ENCODE assay signal across 8 mouse cellular contexts in genomic region chr1:71102344-71103173, GRCm38 (mm10). TPM values are rescaled to one million over a fixed set of nuclear protein-coding genes. Genes with fewer than 3 reads are reported as not detected.
DNase-seq lines count a peak whose midpoint lies in the region; ATAC-seq lines count a peak whose summit lies in the region.

Gene Bard1 (minus strand): TSS chr1:71103146.

- H3K4me2 ChIP-seq in hindbrain, embryonic 15.5 days: peak within 1 kb of the TSS; percentile 97

- WGBS in hindbrain, embryonic 15.5 days: under 1% methylated on average over 69 of the region's 69 CpGs

- peak; percentile 99 for DNase-seq in T-cell, adult 2 months (ENCODE audit: low spot score)
- DNase-seq in cerebellum, postnatal 36 days: peak; percentile 39 to 51
- peak; percentile 54 to 76 for DNase-seq in frontal cortex, postnatal 36 days (ENCODE audit: low spot score in 2 of 2)
- peak; percentile 58 for DNase-seq in left cerebral cortex, adult 11 months (ENCODE audit: low spot score)
- DNase-seq in lung, postnatal 4 days: peak; percentile 96 to 97
- peak; percentile 80 for DNase-seq in retina, postnatal 7 days (ENCODE audit: low read depth, low spot score)
- peak; percentile 76 for DNase-seq in urinary bladder, adult 2 months (ENCODE audit: low spot score)

- H3K9me3 ChIP-seq in hindbrain, embryonic 15.5 days: no peaks in the 10 kb centered on the region

- ATAC-seq in hindbrain, embryonic 15.5 days (ENCODE audit: low FRiP score, low read depth): peak; percentile 92

- peak within 1 kb of the TSS; percentile 89 for H3K4me3 ChIP-seq in hindbrain, embryonic 15.5 days

- H3K27ac ChIP-seq in hindbrain, embryonic 15.5 days (replicated peaks): 0 out of 2 replicates have a peak within 1 kb of the TSS, but pooled peaks have one; percentile 45

- H3K27me3 ChIP-seq in hindbrain, embryonic 15.5 days: no peaks in the 10 kb centered on the region

- no peaks in the 10 kb centered on the region for H3K36me3 ChIP-seq in hindbrain, embryonic 15.5 days

- peaks cover 12% of the 10 kb centered on the region for H3K4me1 ChIP-seq in hindbrain, embryonic 15.5 days (replicated peaks)

- peak within 1 kb of the TSS; percentile 50 for H3K9ac ChIP-seq in hindbrain, embryonic 15.5 days

RNA-seq across cellular contexts. Expression of gene Bard1, which starts in this region (rescaled TPM):
- 0.67 and 0.69 TPM in 2 replicates for polyA plus RNA-seq in hindbrain, embryonic 15.5 days (2015; fragmentation: Nextera tagmentation; extraction: Ambion mirVana)
- polyA plus RNA-seq in urinary bladder, adult 2 months (2012; rRNA removed): 0.96 and 1.0 TPM in 2 replicates

Comparison
In these comparisons a context has a peak if more than half of its experiments do, and no peak if none do; other contexts are left out.
1. Peak in every context shown above with its lines: DNase-seq, ATAC-seq, H3K4me3 ChIP-seq and H3K27ac ChIP-seq.
2. Peak in ATAC-seq, H3K4me3 ChIP-seq, H3K27ac ChIP-seq, H3K9ac ChIP-seq and H3K4me2 ChIP-seq in hindbrain, embryonic 15.5 days; RNA of the gene not detected or under 1 TPM.
3. DNase-seq: peak in every context shown above with its lines; median percentile 99 in T-cell, adult 2 months; 96 in lung, postnatal 4 days; 80 in retina, postnatal 7 days; 76 in urinary bladder, adult 2 months; 65 in frontal cortex, postnatal 36 days; 58 in left cerebral cortex, adult 11 months; 45 in cerebellum, postnatal 36 days.